Mouse (Mus musculus): ENCODE measurements around the gene Man1a2. TPM values are rescaled to one million over a fixed set of nuclear protein-coding genes. Genes with fewer than 3 reads are reported as not detected.
A peak's percentile ranks its signal among the peaks of the same experiment; 100 is the strongest.

Man1a2 gene
- total RNA-seq (2021) = 100 to 1,000 TPM in 1 of 2 experiments, 10 to 100 TPM in 1; 97.8 to 113 TPM
- long read RNA-seq, experiment 1, full-length matches to known transcripts = 3 of 9 reads
- long read RNA-seq, experiment 1, partial matches to known transcripts = 1 of 9 reads
- long read RNA-seq, experiment 1, other reads (novel, unspliced or antisense) = 5 of 9 reads
- long read RNA-seq, experiment 2, full-length matches to known transcripts = 14 of 28 reads
- long read RNA-seq, experiment 2, partial matches to known transcripts = 1 of 28 reads
- long read RNA-seq, experiment 2, other reads (novel, unspliced or antisense) = 13 of 28 reads

- TF ChIP-seq CTCF (conservative IDR thresholded peaks at IDR 0.05) = no peak; the same call in 1 of the 2 replicates
- Histone ChIP-seq H3K4me3 (peak within 1 kb of the TSS; percentile 95), H3K27ac (peak within 1 kb of the TSS; percentile 96)
- peak; percentile 84 for DNase-seq (ENCODE audit: low spot score in 2 of 2)
Measured at GRCm38 (mm10) chr3:100685087-100685762, at the start of gene Man1a2. Gene Man1a2, minus strand, starts transcription at chr3:100685503.

GRCm38 (mm10) chr3:100734482-100735154 lies 49.3 kb upstream of the Man1a2 start:
- Histone ChIP-seq H3K27ac (no peak overlapping the region), H3K4me3 (no peak overlapping the region)
- DNase-seq (ENCODE audit: low spot score in 2 of 2) = no peak
- TF ChIP-seq CTCF (conservative IDR thresholded peaks at IDR 0.05) = no peak

GRCm38 (mm10) chr3:100731896-100732295 lies 46.6 kb upstream of the Man1a2 start:
- no peak overlapping the region; the same call in 1 of the 2 replicates for H3K4me3 ChIP-seq
- 0 out of 2 replicates have a peak overlapping the region, but pooled peaks have one; percentile 10 for H3K27ac ChIP-seq
- TF ChIP-seq CTCF (conservative IDR thresholded peaks at IDR 0.05) = no peak
- DNase-seq (ENCODE audit: low spot score in 2 of 2) = no peak

- no peak for TF ChIP-seq CTCF (conservative IDR thresholded peaks at IDR 0.05)
- DNase-seq (ENCODE audit: low spot score in 2 of 2) = peak; percentile 64 to 84
- 0 out of 2 replicates have a peak overlapping the region, but pooled peaks have one; percentile 10 for H3K27ac ChIP-seq
Measured at GRCm38 (mm10) chr3:100731347-100731746, 46.0 kb upstream of the Man1a2 start.

GRCm38 (mm10) chr3:100728008-100728712 lies 42.9 kb upstream of the Man1a2 start:
- DNase-seq (ENCODE audit: low spot score in 2 of 2) = no peak
- no peak overlapping the region for H3K27ac ChIP-seq

More at GRCm38 (mm10) chr3:100731347-100731746, 46.0 kb upstream of the Man1a2 start:
- no peak overlapping the region; the same call in 1 of the 2 replicates for H3K4me3 ChIP-seq

GRCm38 (mm10) chr3:100725960-100726674 lies 40.8 kb upstream of the Man1a2 start:
- no peak for TF ChIP-seq CTCF (conservative IDR thresholded peaks at IDR 0.05)
- Histone ChIP-seq H3K27ac (no peak overlapping the region), H3K4me3 (no peak overlapping the region)
- DNase-seq (ENCODE audit: low spot score in 2 of 2) = no peak

More at GRCm38 (mm10) chr3:100728008-100728712, 42.9 kb upstream of the Man1a2 start:
- no peak for TF ChIP-seq CTCF (conservative IDR thresholded peaks at IDR 0.05)
- no peak overlapping the region for H3K4me3 ChIP-seq

GRCm38 (mm10) chr3:100720786-100721300 lies 35.5 kb upstream of the Man1a2 start:
- no peak for DNase-seq (ENCODE audit: low spot score in 2 of 2)
- H3K4me3 ChIP-seq = no peak overlapping the region
- H3K27ac ChIP-seq = no peak overlapping the region
- TF ChIP-seq CTCF (conservative IDR thresholded peaks at IDR 0.05) = no peak

GRCm38 (mm10) chr3:100716241-100716640 lies 30.9 kb upstream of the Man1a2 start:
- H3K4me3 ChIP-seq = no peak overlapping the region
- H3K27ac ChIP-seq = no peak overlapping the region
- TF ChIP-seq CTCF (conservative IDR thresholded peaks at IDR 0.05) = no peak
- no peak for DNase-seq (ENCODE audit: low spot score in 2 of 2)

- no peak overlapping the region for H3K27ac ChIP-seq
- DNase-seq (ENCODE audit: low spot score in 2 of 2) = no peak
- no peak overlapping the region for H3K4me3 ChIP-seq
- no peak for TF ChIP-seq CTCF (conservative IDR thresholded peaks at IDR 0.05)
Measured at GRCm38 (mm10) chr3:100715367-100715766, 30.1 kb upstream of the Man1a2 start.

- DNase-seq (ENCODE audit: low spot score in 2 of 2) = no peak
- Histone ChIP-seq H3K27ac (no peak overlapping the region), H3K4me3 (no peak overlapping the region)
- no peak for TF ChIP-seq CTCF (conservative IDR thresholded peaks at IDR 0.05)
Measured at GRCm38 (mm10) chr3:100713142-100714005, 28.1 kb upstream of the Man1a2 start.

GRCm38 (mm10) chr3:100712140-100712539 lies 26.8 kb upstream of the Man1a2 start:
- Histone ChIP-seq H3K27ac (no peak overlapping the region), H3K4me3 (no peak overlapping the region)
- TF ChIP-seq CTCF (conservative IDR thresholded peaks at IDR 0.05) = no peak
- no peak for DNase-seq (ENCODE audit: low spot score in 2 of 2)
